Mouse (Mus musculus): ENCODE results near the gene Zcchc17.

Zcchc17 gene

DNA sequence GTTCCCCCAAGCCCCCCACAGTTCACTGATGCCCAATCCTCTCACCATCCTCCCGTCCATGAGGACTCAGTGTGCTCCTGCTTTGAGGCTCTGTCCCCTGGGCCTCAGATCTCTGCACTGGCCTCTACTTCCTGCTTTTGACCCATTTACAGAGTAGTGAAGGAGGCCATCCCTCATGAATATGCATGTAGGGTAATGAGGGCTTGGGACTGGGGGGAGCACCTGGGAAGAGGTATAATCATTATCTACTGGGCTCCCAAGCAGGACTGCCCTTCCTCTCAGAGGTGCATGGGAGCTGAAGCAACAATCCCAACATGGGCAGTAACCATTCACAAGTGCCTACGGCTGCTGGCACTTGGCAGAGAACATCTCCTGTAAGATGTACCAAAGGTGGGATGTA lies 80.6 kb downstream of the Zcchc17 start, which contains the start of gene Serinc2:
Serinc2 (minus strand) TSS at position 101 of the 400 bp plus-strand sequence.
- DNase-seq: no peak

GRCm38 (mm10) chr4:130276573-130277176 lies 83.1 kb downstream of the Zcchc17 start:
- no peak for DNase-seq

DNA sequence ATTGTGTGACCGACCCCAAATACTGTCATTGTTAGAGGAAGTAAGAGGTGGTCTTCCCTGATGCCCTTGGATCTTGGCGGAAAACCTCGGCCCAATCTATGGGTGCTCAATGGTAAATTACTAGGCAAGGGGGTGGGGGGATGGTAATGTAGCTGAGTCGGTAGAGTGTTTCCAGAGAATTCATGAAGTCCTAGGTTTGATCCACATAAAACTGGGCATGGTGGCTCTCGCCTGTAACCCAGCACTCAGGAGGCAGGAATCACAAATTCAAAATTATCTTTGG lies 84.0 kb downstream of the Zcchc17 start:
- no peak for DNase-seq

DNA sequence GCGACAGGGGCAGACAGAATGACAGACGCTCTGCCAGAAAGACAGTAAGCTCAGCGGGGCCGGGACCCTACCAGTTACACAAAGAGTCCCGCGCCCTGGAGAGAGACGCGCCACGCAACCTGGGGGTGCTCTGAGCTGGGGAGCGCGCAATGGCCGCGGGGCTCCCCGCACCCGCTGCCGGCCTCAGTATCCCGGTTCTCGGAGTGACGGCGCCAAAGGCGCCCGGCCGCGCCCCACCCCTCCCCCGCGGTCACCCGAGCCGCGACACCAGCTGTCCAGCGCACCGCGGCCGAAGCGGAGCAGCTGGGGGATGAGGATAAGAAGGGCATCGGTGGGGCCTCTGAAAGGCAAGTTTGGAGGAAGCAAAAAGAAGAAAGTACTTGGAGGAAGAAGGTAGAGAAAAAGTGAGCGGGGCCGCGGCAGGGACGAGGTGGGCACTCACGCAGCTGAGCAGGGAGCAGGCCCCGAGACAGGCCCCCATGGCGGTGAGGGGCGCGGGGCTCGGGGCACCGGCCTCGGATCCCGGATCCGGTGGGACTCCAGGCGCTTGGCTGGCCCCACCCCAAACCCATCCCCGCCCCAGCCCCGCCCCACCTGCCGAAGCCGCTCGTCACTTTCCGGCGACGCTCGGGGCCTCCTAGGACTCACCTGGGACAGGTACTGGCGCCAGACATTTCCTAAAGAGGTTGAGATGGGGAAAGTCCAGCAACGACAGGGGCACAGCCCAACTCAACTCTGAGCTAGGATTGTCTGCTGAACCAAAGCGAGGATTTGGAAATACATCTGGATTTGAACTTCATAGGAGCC lies 84.5 kb downstream of the Zcchc17 start:
- no peak for DNase-seq

- no peak for DNase-seq
These were observed 85.3 kb downstream of the Zcchc17 start for GRCm38 (mm10) chr4:130274346-130275015.

- peak; percentile 19 for DNase-seq
These were observed 85.9 kb downstream of the Zcchc17 start for GRCm38 (mm10) chr4:130273698-130274345.

DNA sequence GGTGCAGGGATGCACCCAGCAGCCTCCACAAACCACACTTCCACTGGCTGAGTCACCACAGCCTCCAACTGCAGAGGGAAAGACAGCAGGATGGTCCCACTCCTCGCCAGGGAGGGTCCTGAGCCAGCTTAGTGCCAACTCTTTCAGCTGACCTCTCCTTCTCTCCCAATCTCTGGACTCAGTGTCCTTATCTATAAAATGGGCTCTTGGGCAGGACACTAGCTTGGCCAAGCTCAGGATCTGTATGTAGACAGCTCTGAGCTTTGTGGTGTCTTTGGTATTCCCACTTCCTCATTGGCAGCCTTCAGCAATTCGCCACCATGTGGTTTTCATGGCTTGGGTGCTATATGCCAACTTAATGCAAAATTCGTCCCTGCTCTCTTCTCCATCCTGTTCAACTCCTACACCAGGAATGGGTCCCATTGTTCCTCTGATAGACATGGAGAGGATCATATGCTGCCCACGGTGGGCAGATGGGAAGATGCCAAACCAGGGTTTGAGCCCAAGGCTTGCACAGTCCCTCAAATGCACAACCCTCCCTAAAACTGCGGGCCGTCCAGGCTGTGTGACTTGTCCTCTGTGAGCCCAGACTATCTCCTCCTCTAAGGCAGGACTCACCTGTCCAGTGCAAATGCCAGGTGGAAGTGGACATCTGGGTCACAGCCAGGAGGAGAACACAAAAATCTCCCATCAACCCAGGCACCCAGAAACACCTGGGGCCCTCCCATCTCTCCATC lies 89.0 kb downstream of the Zcchc17 start:
- DNase-seq: no peak

GRCm38 (mm10) chr4:130270089-130270488 lies 89.7 kb downstream of the Zcchc17 start:
- peak; percentile 55 for DNase-seq

DNA sequence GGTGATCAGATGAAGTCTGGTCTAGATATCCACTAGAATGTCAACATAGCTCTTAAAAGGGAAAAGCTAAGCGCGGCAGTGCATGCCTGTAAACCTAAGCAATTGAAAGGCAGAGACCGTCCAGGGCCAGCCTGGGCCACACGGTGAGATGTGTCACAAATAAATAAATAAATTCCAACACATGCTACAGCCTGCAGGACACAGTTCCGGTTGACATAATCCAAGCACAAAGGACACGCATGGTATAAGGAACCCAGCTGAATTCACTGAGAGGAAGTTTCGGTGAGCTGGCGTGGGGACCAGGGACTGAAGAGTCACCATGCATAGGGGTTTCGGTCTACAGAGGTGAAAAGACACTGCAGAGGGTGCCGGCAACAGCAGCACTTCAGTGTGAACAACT lies 91.0 kb downstream of the Zcchc17 start:
- no peak for DNase-seq

DNA sequence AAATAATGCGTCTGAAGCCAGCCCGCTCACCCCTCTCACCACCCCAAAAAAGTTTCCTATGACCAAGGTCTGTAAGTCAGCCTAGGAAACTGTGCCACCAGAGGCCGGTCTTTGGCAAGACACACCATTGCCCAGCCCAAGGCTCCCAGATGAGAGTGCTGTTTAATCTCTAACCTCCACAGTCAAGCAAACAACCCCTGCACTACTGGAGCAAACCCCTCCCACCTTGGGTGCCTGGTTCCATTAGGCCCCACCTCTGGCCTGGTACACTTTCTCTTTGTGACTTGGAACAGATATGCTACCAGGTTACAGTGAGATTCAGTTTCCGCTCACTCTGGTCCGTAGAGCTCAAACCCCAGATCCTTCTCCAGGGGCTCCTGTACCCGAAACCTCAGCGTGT lies 92.7 kb downstream of the Zcchc17 start:
- no peak for DNase-seq

GRCm38 (mm10) chr4:130266601-130267000 lies 93.1 kb downstream of the Zcchc17 start:
- no peak for DNase-seq
